Mouse (Mus musculus): ENCODE results near the gene Hspd1. TPM values are rescaled to one million over a fixed set of nuclear protein-coding genes. Genes with fewer than 3 reads are reported as not detected.
"Not testable (repeated sequence)": the region's sequence is repeated elsewhere in the genome, so short reads cannot be mapped to it uniquely, and the experiment has no call there.

Gene Hspd1
- polyA plus RNA-seq, 1 experiment = 118 TPM

- TF ChIP-seq POLR2A (IDR thresholded peaks at IDR 0.05; ENCODE audit: borderline replicate concordance, insufficient read depth, low read length) (no peak), CTCF (IDR thresholded peaks at IDR 0.05; ENCODE audit: borderline replicate concordance, insufficient read depth, low read depth, low read length) (no peak)
- Histone ChIP-seq H3K4me1 (ENCODE audit: control insufficient read depth, insufficient read depth, low read length) (no peaks in the 10 kb centered on the region; the same call in none of the 2 replicates), H3K27ac (ENCODE audit: insufficient read depth, low read length) (no peak overlapping the region), H3K27me3 (ENCODE audit: control insufficient read depth, insufficient read depth, low read length) (no peaks in the 10 kb centered on the region; the same call in 1 of the 2 replicates), H3K4me3 (replicated peaks; ENCODE audit: insufficient read depth, low read depth, low read length) (no peak overlapping the region)
- no peak for DNase-seq
- 89% methylated on average over 4 of the region's 4 CpGs for WGBS
Measured at GRCm38 (mm10) chr1:55061772-55062171, 26.3 kb downstream of the Hspd1 start.

- WGBS = 92% methylated on average over 5 of the region's 5 CpGs
- Histone ChIP-seq H3K4me3 (replicated peaks; ENCODE audit: insufficient read depth, low read depth, low read length) (no peak overlapping the region), H3K27me3 (ENCODE audit: control insufficient read depth, insufficient read depth, low read length) (no peaks in the 10 kb centered on the region; the same call in 1 of the 2 replicates), H3K27ac (ENCODE audit: insufficient read depth, low read length) (no peak overlapping the region), H3K4me1 (ENCODE audit: control insufficient read depth, insufficient read depth, low read length) (no peaks in the 10 kb centered on the region; the same call in none of the 2 replicates)
- no peak for TF ChIP-seq CTCF (IDR thresholded peaks at IDR 0.05; ENCODE audit: borderline replicate concordance, insufficient read depth, low read depth, low read length)
- no peak for TF ChIP-seq POLR2A (IDR thresholded peaks at IDR 0.05; ENCODE audit: borderline replicate concordance, insufficient read depth, low read length)
- DNase-seq = no peak
Measured at GRCm38 (mm10) chr1:55061099-55061498, 26.9 kb downstream of the Hspd1 start.

GRCm38 (mm10) chr1:55058383-55058782 is 29.7 kb downstream of the Hspd1 start:
- H3K27me3 ChIP-seq (ENCODE audit: control insufficient read depth, insufficient read depth, low read length); H3K4me1 ChIP-seq (ENCODE audit: control insufficient read depth, insufficient read depth, low read length): not testable (repeated sequence)

GRCm38 (mm10) chr1:55055322-55056115 is 32.5 kb downstream of the Hspd1 start:
- Histone ChIP-seq H3K4me3 (replicated peaks; ENCODE audit: insufficient read depth, low read depth, low read length) (no peak overlapping the region), H3K27me3 (ENCODE audit: control insufficient read depth, insufficient read depth, low read length) (no peaks in the 10 kb centered on the region; the same call in 1 of the 2 replicates), H3K4me1 (ENCODE audit: control insufficient read depth, insufficient read depth, low read length) (peaks cover 4% of the 10 kb centered on the region; the same call in 1 of the 2 replicates), H3K27ac (ENCODE audit: insufficient read depth, low read length) (no peak overlapping the region)
- DNase-seq = no peak
- WGBS = 86% methylated on average over 5 of the region's 5 CpGs
- no peak for TF ChIP-seq CTCF (IDR thresholded peaks at IDR 0.05; ENCODE audit: borderline replicate concordance, insufficient read depth, low read depth, low read length)
- TF ChIP-seq POLR2A (IDR thresholded peaks at IDR 0.05; ENCODE audit: borderline replicate concordance, insufficient read depth, low read length) = no peak

More at GRCm38 (mm10) chr1:55058383-55058782, 29.7 kb downstream of the Hspd1 start:
- not testable (repeated sequence) for H3K27ac ChIP-seq (ENCODE audit: insufficient read depth, low read length); H3K4me3 ChIP-seq (replicated peaks; ENCODE audit: insufficient read depth, low read depth, low read length); DNase-seq
- 54% methylated on average over 2 of the region's 3 CpGs for WGBS

DNA sequence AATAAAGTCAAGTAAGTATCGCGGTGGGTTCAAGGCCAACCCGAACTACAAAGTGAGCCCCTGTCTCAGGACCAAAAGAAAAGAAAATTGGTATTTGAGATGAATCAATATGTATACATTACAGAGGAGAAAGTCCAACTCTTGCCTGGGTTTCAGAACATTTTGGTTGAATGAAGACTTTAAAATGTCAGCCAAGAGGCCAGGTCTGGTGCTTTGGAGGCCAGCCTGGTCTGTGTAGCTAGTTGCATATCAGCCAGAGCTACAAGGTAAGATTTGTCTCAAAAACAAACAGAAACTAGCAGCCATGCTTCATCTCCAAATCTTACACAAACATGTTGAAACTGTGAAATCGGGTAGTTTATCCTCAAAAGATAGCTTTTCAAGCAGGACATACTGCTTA is 34.4 kb downstream of the Hspd1 start:
- no peak for TF ChIP-seq CTCF (IDR thresholded peaks at IDR 0.05; ENCODE audit: borderline replicate concordance, insufficient read depth, low read depth, low read length)
- no peak for TF ChIP-seq POLR2A (IDR thresholded peaks at IDR 0.05; ENCODE audit: borderline replicate concordance, insufficient read depth, low read length)
- peaks cover 4% of the 10 kb centered on the region; the same call in 1 of the 2 replicates for H3K4me1 ChIP-seq (ENCODE audit: control insufficient read depth, insufficient read depth, low read length)
- peak in 1 of 2 experiments; percentile 13 for DNase-seq
- H3K27me3 ChIP-seq (ENCODE audit: control insufficient read depth, insufficient read depth, low read length) = no peaks in the 10 kb centered on the region; the same call in 1 of the 2 replicates
- H3K27ac ChIP-seq (ENCODE audit: insufficient read depth, low read length) = no peak overlapping the region
- H3K4me3 ChIP-seq (replicated peaks; ENCODE audit: insufficient read depth, low read depth, low read length) = peak overlapping the region; percentile 34
- 71% methylated on average over 4 of the region's 4 CpGs for WGBS

DNA sequence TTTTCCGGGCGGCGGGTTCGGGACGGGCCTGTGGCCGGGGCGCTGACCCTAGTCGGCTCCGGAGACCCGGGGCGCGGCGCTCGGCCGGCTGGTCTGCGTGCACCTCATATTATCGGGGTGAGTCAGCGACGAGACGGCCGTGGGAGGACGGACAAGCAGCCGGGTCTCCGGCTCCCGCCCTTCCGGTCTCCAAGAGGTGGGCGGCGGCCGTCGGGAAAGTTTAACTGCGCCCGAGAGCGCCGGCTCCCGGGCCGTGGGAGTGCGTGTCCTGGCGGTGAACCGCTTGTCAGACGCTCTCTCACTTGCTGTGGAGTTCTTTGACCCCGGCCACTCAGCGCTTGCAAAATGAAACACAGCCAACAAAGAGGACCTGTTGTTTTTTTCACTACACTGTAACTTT is 35.0 kb downstream of the Hspd1 start:
- no peak for DNase-seq
- Histone ChIP-seq H3K27ac (ENCODE audit: insufficient read depth, low read length) (peak overlapping the region; percentile 58), H3K4me3 (replicated peaks; ENCODE audit: insufficient read depth, low read depth, low read length) (peak overlapping the region; percentile 59), H3K27me3 (ENCODE audit: control insufficient read depth, insufficient read depth, low read length) (no peaks in the 10 kb centered on the region), H3K4me1 (ENCODE audit: control insufficient read depth, insufficient read depth, low read length) (peaks cover 4% of the 10 kb centered on the region; the same call in 1 of the 2 replicates)
- WGBS = under 1% methylated on average over 42 of the region's 42 CpGs
- no peak for TF ChIP-seq POLR2A (IDR thresholded peaks at IDR 0.05; ENCODE audit: borderline replicate concordance, insufficient read depth, low read length)
- TF ChIP-seq CTCF (IDR thresholded peaks at IDR 0.05; ENCODE audit: borderline replicate concordance, insufficient read depth, low read depth, low read length) = no peak

- no peaks in the 10 kb centered on the region for H3K27me3 ChIP-seq (ENCODE audit: control insufficient read depth, insufficient read depth, low read length)
- peak; percentile 69; the same call in 1 of the 2 replicates for TF ChIP-seq POLR2A (IDR thresholded peaks at IDR 0.05; ENCODE audit: borderline replicate concordance, insufficient read depth, low read length)
- TF ChIP-seq CTCF (IDR thresholded peaks at IDR 0.05; ENCODE audit: borderline replicate concordance, insufficient read depth, low read depth, low read length) = no peak
- peak within 1 kb of the TSS; percentile 97 for H3K27ac ChIP-seq (ENCODE audit: insufficient read depth, low read length)
- peak within 1 kb of the TSS; percentile 69 for H3K4me3 ChIP-seq (replicated peaks; ENCODE audit: insufficient read depth, low read depth, low read length)
- WGBS = under 1% methylated on average over 46 of the region's 46 CpGs
- peak; percentile 100 for DNase-seq
- H3K4me1 ChIP-seq (ENCODE audit: control insufficient read depth, insufficient read depth, low read length) = peaks cover 4% of the 10 kb centered on the region; the same call in 1 of the 2 replicates
Measured at GRCm38 (mm10) chr1:55052355-55052953, 35.6 kb downstream of the Hspd1 start, which contains the start of gene Coq10b. Coq10b (plus strand) TSS chr1:55052770.
